Mouse (Mus musculus): Measurements from ENCODE around the gene Olfr551. TPM values are rescaled to one million over a fixed set of nuclear protein-coding genes. Genes with fewer than 3 reads are reported as not detected.

Gene Olfr551
- polyA plus RNA-seq (2017; shearing (Covaris generic)), result not detected

DNA sequence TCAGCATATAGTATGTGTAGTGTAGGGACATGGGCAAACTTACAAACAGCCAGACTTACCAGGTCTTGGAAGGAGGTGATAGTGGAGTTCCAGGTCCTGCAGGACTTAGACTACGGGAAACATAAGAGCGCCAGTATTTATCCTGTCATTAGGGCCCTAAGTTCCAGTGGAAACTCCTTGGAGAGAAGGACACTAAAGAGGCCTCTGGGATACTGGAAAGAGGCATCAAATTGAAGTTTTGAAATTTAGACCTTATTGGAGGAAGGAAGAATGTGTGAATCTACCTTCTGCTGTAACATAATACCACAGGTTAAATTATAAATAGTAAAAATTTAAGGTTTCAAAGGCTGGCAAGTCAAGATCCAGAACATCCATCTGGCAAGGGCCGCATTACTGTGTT, at the start of gene Olfr551:
Gene Olfr551, minus strand, starts transcription at position 101 of the 400 bp plus-strand sequence.

DNA sequence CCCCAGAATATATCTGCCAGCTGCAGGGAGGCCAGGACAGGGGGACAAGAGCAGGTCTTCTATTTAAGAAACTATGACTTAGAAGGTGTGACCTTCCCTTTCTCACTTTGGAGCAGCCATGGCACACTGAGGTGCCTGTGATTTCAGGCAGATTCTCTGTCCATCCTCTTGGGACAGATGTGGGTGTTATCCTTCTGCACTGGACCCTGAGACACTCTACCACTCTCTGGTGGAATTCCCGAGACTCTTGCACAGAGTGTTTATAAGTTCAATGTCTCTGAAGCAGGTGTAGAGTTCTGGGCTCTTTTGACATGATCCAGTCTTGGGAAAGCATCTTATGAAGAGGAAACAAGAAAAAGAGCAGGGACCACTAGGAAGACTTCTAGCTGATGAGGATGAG, 46.4 kb upstream of the Olfr551 start, which contains the start of gene Olfr554:
Gene Olfr554, plus strand, starts transcription at position 301 of the 400 bp plus-strand sequence.

DNA sequence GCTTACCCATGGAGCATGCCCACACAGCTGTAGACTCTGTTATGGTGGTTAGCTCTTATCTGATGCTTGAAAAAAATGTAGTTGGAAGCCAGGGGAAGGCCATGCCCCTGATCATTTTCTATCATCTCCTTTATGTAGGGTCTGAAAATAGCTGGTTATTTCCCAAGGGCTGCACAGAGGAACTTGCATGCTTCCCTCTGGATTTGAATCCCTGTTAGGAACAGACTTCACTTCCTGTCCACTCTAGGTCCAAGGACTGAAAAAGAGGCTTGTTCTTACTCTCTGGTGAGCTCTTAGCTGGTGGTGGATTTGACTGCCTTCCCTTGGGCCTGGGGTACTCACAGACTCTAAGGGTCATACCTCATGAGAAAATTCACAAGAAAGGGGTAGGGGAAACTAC, 26.4 kb upstream of the Olfr551 start, which contains the start of gene Olfr553:
Gene Olfr553, minus strand, starts transcription at position 101 of the 400 bp plus-strand sequence.

DNA sequence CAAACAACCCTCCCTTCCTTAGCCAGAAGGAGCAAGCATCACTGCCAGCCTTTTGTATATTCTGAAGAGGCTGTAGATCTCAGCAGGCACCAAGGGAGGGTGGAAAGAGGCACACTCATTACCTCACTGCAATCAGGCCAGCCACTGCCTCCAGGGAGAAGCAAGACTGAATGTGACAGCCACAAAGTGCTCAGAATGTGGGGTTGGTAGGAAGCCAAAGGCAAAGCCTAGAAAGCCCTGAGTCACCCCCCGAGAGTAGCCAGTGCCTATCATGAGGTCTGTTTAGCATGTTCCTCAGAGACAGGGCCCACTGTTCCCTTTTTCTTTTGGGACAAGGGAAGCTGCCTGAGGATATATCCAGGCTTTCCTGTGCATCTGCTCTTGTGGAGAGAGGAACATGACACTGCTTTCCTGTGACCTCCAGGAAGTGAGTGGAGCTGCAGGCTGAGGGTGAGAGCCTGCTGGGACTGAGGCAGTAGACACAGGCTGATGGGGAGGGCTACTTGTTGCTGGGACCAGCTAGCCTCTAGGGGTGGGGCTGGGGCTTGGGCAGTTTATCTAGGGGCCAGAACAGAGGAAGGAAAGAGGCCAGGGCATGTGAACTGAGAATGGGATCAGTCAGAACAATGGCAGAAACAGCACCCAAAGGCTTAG, 5.8 kb upstream of the Olfr551 start, which contains the start of gene Olfr552:
Gene Olfr552, plus strand, starts transcription at position 393 of the 654 bp plus-strand sequence.

DNA sequence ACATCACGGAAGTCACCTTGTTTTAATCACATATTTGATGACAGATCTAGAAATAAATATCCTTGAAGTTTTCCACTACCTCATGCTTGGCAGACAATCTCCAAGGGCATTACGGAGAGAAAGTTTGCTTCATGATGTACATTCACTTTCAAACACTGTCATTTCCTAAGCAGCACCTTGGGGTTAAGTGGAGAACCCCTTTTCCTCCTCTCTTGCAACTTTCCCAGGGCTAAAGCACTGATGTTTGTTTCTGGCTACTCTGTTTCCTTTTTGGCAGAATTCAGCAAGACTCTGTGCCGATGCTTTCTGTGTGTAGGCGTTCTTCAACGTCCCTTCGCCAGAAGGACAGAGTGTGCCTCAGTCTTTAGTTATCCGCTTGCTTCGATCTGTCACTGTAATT, 20.5 kb downstream of the Olfr551 start, which contains the start of gene Olfr550:
Gene Olfr550, plus strand, starts transcription at position 301 of the 400 bp plus-strand sequence.

DNA sequence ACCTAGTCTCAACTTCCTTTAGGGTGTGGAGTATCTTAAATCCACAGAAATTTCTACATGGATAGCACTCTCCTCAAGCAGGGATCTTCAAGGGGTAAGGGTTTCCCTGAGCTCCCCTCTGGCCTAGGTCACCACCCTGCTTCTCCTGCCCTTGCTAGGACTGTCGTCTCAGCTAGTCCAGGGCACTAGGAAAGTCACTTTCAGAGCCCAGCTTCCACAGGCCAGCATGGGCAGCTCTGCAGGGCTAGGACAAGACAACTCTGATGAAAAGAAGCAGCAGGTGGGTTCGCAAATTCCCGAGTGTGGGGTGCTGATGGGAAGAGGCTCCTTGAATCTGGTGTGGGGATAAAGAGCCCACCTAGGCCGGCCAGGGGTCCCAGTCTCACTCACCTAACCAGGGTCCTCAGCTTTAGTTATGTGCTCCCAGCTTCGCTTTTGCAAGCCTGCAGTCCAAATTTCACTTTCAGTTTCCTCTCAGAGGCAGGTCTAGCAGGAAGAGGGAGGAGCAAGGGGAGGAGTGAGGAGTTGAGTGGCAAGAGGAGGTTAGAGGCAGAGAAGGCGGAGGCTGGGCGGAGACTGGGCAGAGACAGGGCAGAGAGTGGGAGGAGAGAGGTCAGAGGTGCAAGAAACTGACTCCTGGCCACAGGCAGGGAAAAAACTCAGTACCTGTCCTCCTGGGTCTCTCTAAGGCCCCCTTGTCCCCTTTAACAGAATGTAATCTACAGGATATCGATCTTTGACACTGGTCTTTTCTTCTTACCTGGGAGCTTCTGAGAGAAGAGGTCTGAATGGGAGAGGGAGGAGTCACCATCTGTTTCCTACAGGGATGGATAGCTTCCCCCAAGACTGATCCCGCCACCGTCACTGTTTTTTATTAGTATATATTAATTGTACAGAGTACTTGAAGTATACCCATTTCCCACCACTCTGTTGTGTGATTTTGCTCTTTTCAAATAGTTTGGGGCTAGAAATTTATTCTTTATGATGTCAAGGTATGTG, 26.4 kb downstream of the Olfr551 start, which contains the start of gene Trim21:
Gene Trim21, minus strand, starts transcription at position 488 of the 999 bp plus-strand sequence.

DNA sequence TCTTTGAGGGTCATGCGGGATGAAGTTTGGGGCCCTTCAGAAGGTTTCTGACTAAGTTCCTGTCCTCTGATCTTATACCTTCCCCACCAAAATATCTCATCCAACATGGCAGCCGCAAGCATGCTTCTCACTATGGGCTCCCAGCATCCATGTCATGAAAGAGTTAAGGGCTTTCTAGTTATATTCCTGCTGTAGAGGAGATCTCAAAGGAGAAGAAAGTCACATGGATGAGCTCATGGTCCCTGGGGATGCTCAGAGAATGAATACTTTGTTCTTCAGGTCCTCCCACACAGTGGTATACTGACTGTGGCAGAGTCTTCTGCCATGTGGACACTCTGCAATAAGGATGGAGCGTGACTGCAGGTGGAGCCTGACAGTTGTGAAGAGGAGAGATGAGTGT, 42.1 kb downstream of the Olfr551 start, which contains the start of gene Olfr549:
Gene Olfr549, plus strand, starts transcription at position 301 of the 400 bp plus-strand sequence.

DNA sequence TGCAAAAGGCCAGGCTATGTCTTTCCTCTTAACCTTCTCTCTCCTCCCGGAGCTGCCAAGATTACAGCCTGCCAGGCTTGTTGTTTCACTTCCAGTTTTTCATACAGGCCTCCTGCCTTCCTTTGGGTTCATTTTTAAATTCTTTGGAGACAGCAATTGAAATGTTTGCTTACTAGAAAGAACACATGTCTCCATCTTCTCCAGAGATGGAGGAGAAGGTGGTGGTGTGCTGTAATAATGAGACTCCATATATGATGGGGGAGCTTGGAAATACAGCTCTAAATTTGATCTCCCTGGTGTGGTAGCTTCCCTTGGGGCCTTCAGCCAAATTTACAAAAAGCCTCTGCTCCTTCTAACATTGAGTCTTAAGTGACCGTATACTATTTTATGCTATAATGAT, 51.1 kb downstream of the Olfr551 start, which contains the start of gene Olfr548-ps1:
Gene Olfr548-ps1, plus strand, starts transcription at position 301 of the 400 bp plus-strand sequence.

DNA sequence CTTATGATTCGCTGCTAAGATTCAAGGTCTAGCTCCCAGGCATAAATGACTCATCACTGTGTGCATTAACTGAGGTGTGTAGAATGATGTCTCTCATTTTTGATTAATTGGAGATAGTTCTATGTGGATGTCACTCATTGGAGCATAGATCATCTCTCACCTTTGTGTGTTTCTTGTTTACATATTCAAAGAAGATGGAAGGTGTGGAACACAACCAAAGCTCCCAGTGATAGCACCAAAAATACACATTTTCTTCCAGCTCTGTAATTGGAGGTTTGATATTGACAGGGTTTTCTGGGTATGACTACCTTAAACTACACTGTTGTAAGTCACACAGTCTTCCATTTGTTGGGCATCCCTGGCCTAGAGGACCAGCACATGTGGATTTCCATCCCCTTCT, 57.2 kb downstream of the Olfr551 start, which contains the start of gene Olfr547:
Gene Olfr547, plus strand, starts transcription at position 301 of the 400 bp plus-strand sequence.

Other genes with a start within 250 kb of the Olfr551 start
- 54.6 TPM for gene Rrm1, start 150.2 kb downstream of the Olfr551 start, polyA plus RNA-seq (2017; shearing (Covaris generic))
- not detected for gene Olfr543, start 110.2 kb downstream of the Olfr551 start, polyA plus RNA-seq (2017; shearing (Covaris generic))
- gene Olfr544, start 103.6 kb downstream of the Olfr551 start, polyA plus RNA-seq (2017; shearing (Covaris generic)), result not detected
- 0.09 TPM for gene Olfr545, start 92.3 kb downstream of the Olfr551 start, polyA plus RNA-seq (2017; shearing (Covaris generic))
- gene Olfr547, start 57.1 kb downstream of the Olfr551 start, polyA plus RNA-seq (2017; shearing (Covaris generic)), result not detected
- not detected for gene Olfr548-ps1, start 51.0 kb downstream of the Olfr551 start, polyA plus RNA-seq (2017; shearing (Covaris generic))
- gene Olfr549, start 42.0 kb downstream of the Olfr551 start, polyA plus RNA-seq (2017; shearing (Covaris generic)), result not detected
- gene Trim21, start 26.4 kb downstream of the Olfr551 start, polyA plus RNA-seq (2017; shearing (Covaris generic)), result 116 TPM
- gene Olfr550, start 20.4 kb downstream of the Olfr551 start, polyA plus RNA-seq (2017; shearing (Covaris generic)), result not detected
- not detected for gene Olfr552, start 5.9 kb upstream of the Olfr551 start, polyA plus RNA-seq (2017; shearing (Covaris generic))
- gene Olfr553, start 26.3 kb upstream of the Olfr551 start, polyA plus RNA-seq (2017; shearing (Covaris generic)), result not detected
- gene Olfr554, start 46.5 kb upstream of the Olfr551 start, polyA plus RNA-seq (2017; shearing (Covaris generic)), result not detected
- not detected for gene Olfr555, start 66.9 kb upstream of the Olfr551 start, polyA plus RNA-seq (2017; shearing (Covaris generic))
- not detected for gene Olfr556, start 73.0 kb upstream of the Olfr551 start, polyA plus RNA-seq (2017; shearing (Covaris generic))
- gene Trim68, start 95.4 kb upstream of the Olfr551 start, polyA plus RNA-seq (2017; shearing (Covaris generic)), result 17.4 TPM
- gene Olfr557, start 104.0 kb upstream of the Olfr551 start, polyA plus RNA-seq (2017; shearing (Covaris generic)), result not detected
- not detected for gene Olfr558, start 110.3 kb upstream of the Olfr551 start, polyA plus RNA-seq (2017; shearing (Covaris generic))
- not detected for gene Olfr33, start 127.2 kb upstream of the Olfr551 start, polyA plus RNA-seq (2017; shearing (Covaris generic))
- not detected for gene Olfr559, start 135.6 kb upstream of the Olfr551 start, polyA plus RNA-seq (2017; shearing (Covaris generic))
- not detected for gene Olfr560, start 167.5 kb upstream of the Olfr551 start, polyA plus RNA-seq (2017; shearing (Covaris generic))
- gene Olfr78, start 167.6 kb upstream of the Olfr551 start, polyA plus RNA-seq (2017; shearing (Covaris generic)), result not detected
- gene Olfr561, start 179.3 kb upstream of the Olfr551 start, polyA plus RNA-seq (2017; shearing (Covaris generic)), result not detected
- not detected for gene Olfr564, start 211.6 kb upstream of the Olfr551 start, polyA plus RNA-seq (2017; shearing (Covaris generic))

Data from activated CD4-positive, CD25-positive, alpha-beta regulatory T cell, adult 9 weeks (primary cell).